Mouse (Mus musculus): ENCODE measurements around the gene Heatr5b.

- TF ChIP-seq FLI1 (IDR thresholded peaks at IDR 0.05; ENCODE audit: low read length), result no peak
- TF ChIP-seq GATA1 (IDR thresholded peaks at IDR 0.05; ENCODE audit: borderline replicate concordance, low read length), result no peak
Observed at GRCm38 (mm10) chr17:78824346-78824745, 10.8 kb downstream of the Heatr5b start.
